Mouse (Mus musculus): ENCODE measurements around the gene Psmb7.

- TF ChIP-seq CTCF (IDR thresholded peaks at IDR 0.05; ENCODE audit: control insufficient read depth, insufficient read depth, insufficient read length): no peak
- TF ChIP-seq MYOD1 (IDR thresholded peaks at IDR 0.05; ENCODE audit: control insufficient read depth, insufficient read length, low read depth): no peak
- TF ChIP-seq USF1 (IDR thresholded peaks at IDR 0.05; ENCODE audit: low read depth): no peak
- no peak for TF ChIP-seq MYOG (IDR thresholded peaks at IDR 0.05; ENCODE audit: control insufficient read depth, extremely low read depth, insufficient read length)
- no peak for TF ChIP-seq MAX (IDR thresholded peaks at IDR 0.05)
Observed at GRCm38 (mm10) chr2:38554226-38554995, 89.5 kb downstream of the Psmb7 start.

Data from C2C12 (cell line).